Mouse (Mus musculus): Measurements from ENCODE around the gene Lrrk1.

DNA sequence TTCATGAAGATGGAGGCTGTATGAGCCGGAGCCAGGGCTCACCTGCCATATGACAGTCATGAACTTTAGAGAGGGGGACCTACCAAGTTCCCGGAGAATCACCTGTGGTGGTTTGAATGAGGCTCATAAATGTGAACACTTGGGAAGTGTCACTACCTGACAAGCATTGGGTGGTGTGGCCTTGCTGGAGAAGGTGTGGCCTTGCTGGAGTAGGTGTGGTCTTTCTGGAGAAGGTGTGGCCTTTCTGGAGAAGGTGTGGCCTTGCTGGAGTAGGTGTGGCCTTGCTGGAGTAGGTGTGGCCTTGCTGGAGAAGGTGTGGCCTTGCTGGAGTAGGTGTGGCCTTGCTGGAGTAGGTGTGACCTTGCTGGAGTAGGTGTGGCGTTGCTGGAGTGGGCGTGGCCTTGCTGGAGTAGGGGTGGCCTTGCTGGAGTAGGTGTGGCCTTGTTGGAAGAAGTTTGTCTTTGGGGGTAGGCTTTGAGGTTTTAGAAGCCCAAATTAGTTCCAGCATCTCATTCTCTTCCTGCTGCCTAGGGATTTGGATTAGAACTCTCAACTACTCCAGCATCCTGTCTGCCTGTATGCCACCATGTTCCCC, 54.1 kb downstream of the Lrrk1 start:
- no peak for TF ChIP-seq CTCF (IDR thresholded peaks at IDR 0.05; ENCODE audit: extremely low read depth, insufficient read length, insufficient replicate concordance, low read depth, low read length)
- no peak for TF ChIP-seq POLR2A (IDR thresholded peaks at IDR 0.05; ENCODE audit: low read depth, low read length)

Measured in small intestine, adult 2 months (tissue).